Mouse (Mus musculus) liver, adult 2 months (tissue): ENCODE measurements around the gene Ces2h. TPM values are rescaled to one million over a fixed set of nuclear protein-coding genes. Genes with fewer than 3 reads are reported as not detected.

Source experiments
- DNase-seq: peaks from one replicate; pipeline ENCODE4 v3.0.0-alpha.2; 2011; ENCODE audit warnings: low read depth, low spot score; ENCODE audit errors: extremely low read depth
- H3K27ac ChIP-seq: fragments of 200-500 bp; replicated peaks from 2 replicates; pipeline ENCODE4 v1.5.1; 2012; ENCODE audit warnings: low read depth, mild to moderate bottlenecking, control low read depth, inconsistent platforms, low read length; ENCODE audit not compliant: insufficient read depth
- H3K27me3 ChIP-seq: fragments of 200-500 bp; 2 replicates; pipeline ENCODE4 v1.6.1; 2012; ENCODE audit warnings: mild to moderate bottlenecking, moderate library complexity, low read length, inconsistent platforms; ENCODE audit not compliant: control insufficient read depth, insufficient read depth
- H3K36me3 ChIP-seq: fragments of 200-500 bp; 2 replicates; pipeline ENCODE4 v1.6.1; 2012; ENCODE audit warnings: low read length, inconsistent platforms; ENCODE audit not compliant: control insufficient read depth, insufficient read depth
- H3K4me1 ChIP-seq: fragments of 200-500 bp; 2 replicates; pipeline ENCODE4 v1.6.1; 2011; ENCODE audit warnings: low read length; ENCODE audit not compliant: control insufficient read depth, insufficient read depth
- H3K4me3 ChIP-seq: fragments of 200-500 bp; 2 replicates; pipeline ENCODE4 v1.5.1; 2011; ENCODE audit warnings: low read depth, mild to moderate bottlenecking, control low read depth, low read length, moderate library complexity; ENCODE audit not compliant: insufficient read depth
- H3K79me2 ChIP-seq: fragments of 200-500 bp; 2 replicates; pipeline ENCODE4 v1.6.1; 2012; ENCODE audit warnings: inconsistent platforms, mild to moderate bottlenecking, low read length, moderate library complexity; ENCODE audit not compliant: control insufficient read depth, insufficient read depth
- H3K9ac ChIP-seq: fragments of 200-500 bp; 2 replicates; pipeline ENCODE4 v1.6.1; 2012; ENCODE audit warnings: low read depth, mild to moderate bottlenecking, control low read depth, inconsistent platforms, low read length
- CTCF ChIP-seq: fragments of 200-500 bp; IDR thresholded peaks from 2 replicates; pipeline ENCODE4 v1.5.1; 2011; ENCODE audit warnings: low read depth, low read length, control low read depth
- POLR2A ChIP-seq: fragments of 200-500 bp; IDR thresholded peaks from 2 replicates; pipeline ENCODE4 v1.6.1; 2011; ENCODE audit warnings: low read length, control low read depth; ENCODE audit not compliant: insufficient read depth; ENCODE audit errors: extremely low read depth
- WGBS: fragments of 180-500 bp; shearing (Covaris S2); methylation state at CpG from one replicate; pipeline ENCODE4 v1.1.7; 2018; 5-methylcytosine and 5-hydroxymethylcytosine counted together
- polyA plus RNA-seq: library from polyadenylated mRNA; depleted of rRNA; stranded (reverse); fragments of >200 nt; gene quantifications from 2 replicates; pipeline ENCODE4 v1.2.3, GENCODE M21; 2012
- total RNA-seq: library from RNA; depleted of rRNA; stranded (reverse); fragments of >200 nt; gene quantifications from 2 replicates; pipeline ENCODE4 v1.2.3, GENCODE M21; 2014

Gene Ces2h
- total and polyA plus RNA-seq, 2 experiments, result 0.18 to 0.22 TPM

DNA sequence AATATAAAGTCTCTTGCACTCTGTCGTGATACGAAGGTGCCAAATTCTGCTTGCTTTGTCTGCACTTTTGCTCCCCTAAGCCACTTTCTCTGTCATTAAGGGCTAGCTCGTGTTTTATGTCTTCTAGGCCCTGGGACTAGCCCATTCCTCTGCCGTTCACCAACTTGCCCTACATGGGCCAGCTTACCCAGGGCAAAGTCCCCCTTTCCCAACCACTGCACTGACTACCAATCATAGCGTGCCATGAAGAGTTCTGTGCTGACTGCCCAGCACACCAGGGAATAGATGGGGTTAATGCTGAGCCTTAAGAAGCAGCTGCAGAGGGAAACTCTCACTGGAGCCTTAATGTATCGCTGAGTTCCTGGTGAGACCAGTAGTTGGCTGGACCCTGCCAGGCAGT lies 2.5 kb upstream of the Ces2h start:
- TF ChIP-seq POLR2A, result no peak
- no peak for TF ChIP-seq CTCF
- no peaks in the 10 kb centered on the region for H3K36me3 ChIP-seq
- no peaks in the 10 kb centered on the region for H3K79me2 ChIP-seq
- H3K4me3 ChIP-seq, result no peak overlapping the region
- peak; percentile 76 for DNase-seq
- H3K9ac ChIP-seq, result no peak overlapping the region
- peaks cover 20% of the 10 kb centered on the region; the same call in 1 of the 2 replicates for H3K4me1 ChIP-seq
- no peaks in the 10 kb centered on the region for H3K27me3 ChIP-seq
- WGBS, result 50% methylated on average over 6 of the region's 6 CpGs
- no peak overlapping the region; the same call in 1 of the 2 replicates for H3K27ac ChIP-seq

DNA sequence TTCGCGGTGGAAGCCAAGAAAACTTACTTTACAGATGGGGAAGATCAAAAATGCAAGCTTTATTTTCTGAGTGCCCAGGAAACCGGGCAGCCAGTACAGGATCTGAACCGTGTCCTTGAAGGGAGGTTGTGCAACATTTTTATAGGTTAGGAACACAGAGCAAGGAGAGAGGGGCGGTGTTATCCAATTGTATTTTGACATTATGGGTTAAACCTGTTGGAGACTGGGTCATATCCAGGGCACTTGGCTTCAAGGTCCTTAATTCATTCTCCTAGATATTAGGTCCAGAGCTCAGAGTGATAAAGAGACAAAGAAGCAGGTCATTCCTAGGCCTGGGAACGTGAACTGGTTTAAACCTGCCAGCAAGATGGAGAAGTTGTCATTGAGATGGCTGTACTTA lies 1.5 kb upstream of the Ces2h start:
- Histone ChIP-seq H3K27me3 (no peaks in the 10 kb centered on the region), H3K27ac (no peak overlapping the region), H3K36me3 (no peaks in the 10 kb centered on the region), H3K79me2 (no peaks in the 10 kb centered on the region), H3K4me3 (no peak overlapping the region), H3K4me1 (peaks cover 20% of the 10 kb centered on the region; the same call in 1 of the 2 replicates), H3K9ac (no peak overlapping the region)
- DNase-seq, result peak; percentile 62
- TF ChIP-seq POLR2A (no peak), CTCF (no peak)
- WGBS, result 51% methylated on average over 6 of the region's 6 CpGs

DNA sequence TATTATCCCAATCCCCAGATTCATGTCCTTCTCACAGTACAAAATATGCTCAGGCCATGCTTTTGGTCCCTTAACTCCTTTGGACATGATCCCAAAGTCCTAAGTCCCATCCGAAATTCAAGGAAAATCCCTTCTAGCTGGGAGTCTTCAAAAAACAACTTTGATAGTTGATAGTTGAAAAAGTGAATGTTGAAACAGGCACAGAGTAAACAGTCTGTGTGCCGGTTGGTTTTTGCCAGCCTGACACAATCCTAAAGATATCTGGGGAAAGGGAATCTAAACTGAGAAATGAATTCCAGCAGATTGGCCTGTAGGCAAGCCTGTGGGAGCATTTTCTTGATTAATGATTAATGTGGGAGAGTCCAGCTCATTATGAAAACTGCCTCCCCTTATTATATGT lies 9.3 kb downstream of the Ces2h start:
- Histone ChIP-seq H3K4me1 (peaks cover 15% of the 10 kb centered on the region), H3K9ac (no peak overlapping the region), H3K36me3 (no peaks in the 10 kb centered on the region), H3K4me3 (no peak overlapping the region), H3K79me2 (no peaks in the 10 kb centered on the region), H3K27me3 (no peaks in the 10 kb centered on the region), H3K27ac (peak overlapping the region; percentile 76)
- 24% methylated on average over 2 of the region's 2 CpGs for WGBS
- DNase-seq, result peak; percentile 91
- TF ChIP-seq CTCF, result no peak
- TF ChIP-seq POLR2A, result no peak

DNA sequence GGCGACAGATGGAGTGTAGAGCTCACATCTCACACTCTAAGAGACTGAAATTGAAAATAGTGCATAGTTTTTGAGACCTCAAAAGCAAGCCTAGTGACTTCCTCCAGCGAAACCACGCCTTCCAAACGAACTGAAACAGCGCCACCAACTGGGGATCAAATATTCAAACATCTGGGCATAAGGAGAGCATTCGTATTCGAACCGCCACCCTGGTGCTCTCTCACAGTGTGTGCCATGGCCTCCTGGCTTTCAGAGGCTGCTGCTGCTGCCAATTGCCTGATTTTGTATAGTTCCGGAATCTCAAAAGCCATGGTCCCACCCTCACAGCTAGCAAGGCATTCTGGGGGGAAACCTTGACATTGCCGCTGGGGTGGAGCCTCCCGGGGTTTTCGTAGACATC lies 10.5 kb downstream of the Ces2h start:
- H3K79me2 ChIP-seq, result no peaks in the 10 kb centered on the region
- H3K36me3 ChIP-seq, result no peaks in the 10 kb centered on the region
- peak; percentile 27; the same call in 1 of the 2 replicates for TF ChIP-seq CTCF
- no peak for TF ChIP-seq POLR2A
- no peak overlapping the region for H3K4me3 ChIP-seq
- no peak overlapping the region; the same call in 1 of the 2 replicates for H3K9ac ChIP-seq
- 79% methylated on average over 12 of the region's 12 CpGs for WGBS
- DNase-seq, result peak; percentile 51
- peak overlapping the region; percentile 76 for H3K27ac ChIP-seq
- H3K4me1 ChIP-seq, result peaks cover 15% of the 10 kb centered on the region
- no peaks in the 10 kb centered on the region for H3K27me3 ChIP-seq

DNA sequence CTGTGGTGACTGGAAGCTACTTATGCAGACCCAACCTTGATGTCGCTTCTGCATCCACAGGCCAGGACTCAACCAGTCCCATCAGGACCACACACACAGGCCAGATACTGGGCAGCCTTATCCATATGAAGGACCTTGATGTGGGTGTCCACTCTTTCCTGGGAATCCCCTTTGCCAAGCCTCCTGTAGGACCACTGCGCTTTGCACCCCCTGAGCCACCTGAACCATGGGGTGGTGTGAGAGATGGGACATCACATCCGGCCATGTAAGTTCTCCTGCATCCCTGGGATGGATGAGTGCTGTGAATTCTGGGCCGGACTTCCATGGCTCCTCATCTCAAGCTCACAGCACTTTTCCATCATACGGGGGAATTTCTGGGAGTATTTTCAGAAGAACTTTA lies 13.7 kb downstream of the Ces2h start:
- peaks cover 13% of the 10 kb centered on the region for H3K4me1 ChIP-seq
- TF ChIP-seq CTCF (no peak), POLR2A (no peak)
- no peak overlapping the region for H3K9ac ChIP-seq
- H3K79me2 ChIP-seq, result no peaks in the 10 kb centered on the region
- no peaks in the 10 kb centered on the region for H3K36me3 ChIP-seq
- no peak overlapping the region for H3K4me3 ChIP-seq
- H3K27ac ChIP-seq, result no peak overlapping the region
- no peaks in the 10 kb centered on the region for H3K27me3 ChIP-seq
- WGBS, result 97% methylated on average over 5 of the region's 5 CpGs
- DNase-seq, result no peak

DNA sequence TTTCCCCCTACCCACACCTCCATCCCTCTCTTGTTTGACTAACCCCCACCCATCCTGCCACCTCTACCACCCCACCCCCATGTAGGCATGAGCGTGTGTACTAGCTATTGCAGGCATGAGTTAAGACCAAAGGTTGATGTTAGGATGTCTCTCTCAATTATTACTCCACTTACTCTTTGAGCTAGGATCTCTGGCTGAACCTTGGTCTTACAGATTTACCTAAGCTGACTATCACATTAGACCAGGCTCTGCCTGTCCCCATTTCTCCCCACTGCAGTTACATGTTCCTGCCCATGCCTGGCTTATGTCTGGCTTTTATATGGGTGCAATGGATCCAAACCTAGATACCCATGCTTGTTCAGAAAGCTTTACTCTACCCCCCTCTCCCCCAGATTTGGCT lies 21.3 kb downstream of the Ces2h start:
- Histone ChIP-seq H3K9ac (no peak overlapping the region), H3K4me3 (no peak overlapping the region), H3K79me2 (no peaks in the 10 kb centered on the region), H3K27me3 (no peaks in the 10 kb centered on the region), H3K4me1 (peaks cover 13% of the 10 kb centered on the region), H3K36me3 (no peaks in the 10 kb centered on the region), H3K27ac (peak overlapping the region; percentile 88)
- WGBS, result 14% methylated on average over 1 of the region's 1 CpGs
- peak; percentile 93 for DNase-seq
- TF ChIP-seq POLR2A (no peak), CTCF (no peak)
